Mouse (Mus musculus) hindlimb bud, embryonic 11.5 days (tissue): ENCODE measurements at regions not wholly inside any gene's neighbourhood (a gene's known extent, or its start where the extent isn't known, plus 50 kb on each side); places are given as distances from the start of the nearest gene placed in this dataset.

Experiments
- DNase-seq: peaks from one replicate; pipeline ENCODE4 v3.0.0-alpha.2; 2012; ENCODE audit warnings: low read depth, low spot score; ENCODE audit errors: extremely low spot score

DNA sequence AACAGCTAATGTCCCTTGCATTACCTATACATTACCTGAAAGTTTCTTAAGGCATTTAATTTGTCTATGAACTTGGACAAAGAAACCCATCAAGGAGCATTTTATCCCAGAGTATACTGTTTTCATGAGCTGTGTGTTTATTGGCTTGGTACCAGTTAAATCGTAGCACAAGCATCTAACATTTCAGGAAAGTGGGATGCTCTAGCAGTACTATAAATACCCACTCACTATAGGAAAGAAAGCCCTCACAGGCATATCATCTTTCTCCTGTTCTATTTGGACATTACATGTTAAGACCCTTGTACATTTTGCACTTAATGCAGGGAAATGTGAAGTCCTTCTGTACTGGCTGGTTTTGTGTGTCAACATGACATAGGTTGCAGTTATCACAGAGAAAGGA lies 163.9 kb downstream of the Ptprc start:
- no peak for DNase-seq

DNA sequence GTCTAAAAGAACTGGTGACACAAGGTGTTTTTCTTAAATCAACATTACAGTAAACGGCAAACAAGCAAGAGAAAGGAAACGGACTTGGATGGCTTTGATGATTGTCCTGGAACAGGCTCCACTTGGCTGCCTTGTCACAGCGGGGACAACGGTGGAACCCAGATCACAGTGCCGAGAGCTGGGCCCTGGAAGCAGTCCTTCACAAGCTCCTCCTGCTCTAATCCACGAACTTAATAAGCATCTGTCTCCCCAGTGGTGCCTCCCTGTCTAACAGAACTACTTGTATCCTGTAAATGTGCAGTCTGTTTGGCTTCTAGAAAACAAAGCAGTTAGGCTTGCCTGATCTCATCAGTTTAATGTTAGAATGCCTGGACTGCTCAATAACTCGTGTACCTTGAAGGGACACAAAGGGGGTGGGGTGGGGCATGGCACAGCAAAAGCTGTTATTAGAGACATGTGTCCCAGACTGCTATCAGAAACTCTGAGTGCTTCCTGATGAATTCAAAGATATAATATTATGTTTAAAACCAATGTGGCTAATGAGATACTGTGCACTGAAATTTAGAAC lies 164.5 kb downstream of the Ptprc start:
- no peak for DNase-seq

DNA sequence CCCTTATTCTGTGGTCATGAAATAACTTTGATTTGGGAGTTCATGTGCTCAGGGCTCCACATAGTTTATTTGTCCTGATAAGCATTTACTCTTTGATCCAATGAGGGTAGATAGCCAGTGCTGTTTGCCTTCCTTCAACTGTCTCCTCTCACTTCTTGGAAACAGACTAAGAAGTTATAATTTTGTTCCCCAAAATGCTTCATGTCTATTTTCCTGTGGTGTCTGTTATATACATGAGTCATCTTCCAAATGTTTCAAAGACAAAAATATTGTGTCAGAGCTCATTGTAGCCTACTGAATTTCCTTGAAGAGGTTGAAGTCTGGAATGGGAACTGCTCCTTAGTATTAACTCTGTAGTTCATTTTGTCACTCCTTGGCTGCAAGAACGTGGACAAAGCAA lies 168.7 kb downstream of the Ptprc start:
- DNase-seq, result no peak

DNA sequence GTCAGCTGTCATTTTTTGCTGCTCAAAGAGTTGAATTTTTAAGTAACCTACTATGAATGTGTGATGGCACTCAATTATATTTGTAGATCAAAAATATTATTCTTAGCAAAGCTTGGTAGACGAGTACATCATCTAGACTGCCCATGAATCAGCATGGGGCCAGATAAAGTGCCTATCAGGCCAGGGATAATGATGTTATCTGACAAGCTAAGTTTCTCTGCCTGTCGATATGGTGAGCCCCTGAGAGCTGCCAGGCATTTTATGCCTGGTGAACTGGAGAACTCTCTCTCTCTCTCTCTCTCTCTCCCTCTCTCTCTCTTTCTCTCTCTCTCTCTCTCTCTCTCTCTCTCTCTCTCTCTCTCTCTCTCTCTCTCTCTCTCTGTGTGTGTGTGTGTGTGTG lies 171.2 kb downstream of the Ptprc start:
- no peak for DNase-seq

DNA sequence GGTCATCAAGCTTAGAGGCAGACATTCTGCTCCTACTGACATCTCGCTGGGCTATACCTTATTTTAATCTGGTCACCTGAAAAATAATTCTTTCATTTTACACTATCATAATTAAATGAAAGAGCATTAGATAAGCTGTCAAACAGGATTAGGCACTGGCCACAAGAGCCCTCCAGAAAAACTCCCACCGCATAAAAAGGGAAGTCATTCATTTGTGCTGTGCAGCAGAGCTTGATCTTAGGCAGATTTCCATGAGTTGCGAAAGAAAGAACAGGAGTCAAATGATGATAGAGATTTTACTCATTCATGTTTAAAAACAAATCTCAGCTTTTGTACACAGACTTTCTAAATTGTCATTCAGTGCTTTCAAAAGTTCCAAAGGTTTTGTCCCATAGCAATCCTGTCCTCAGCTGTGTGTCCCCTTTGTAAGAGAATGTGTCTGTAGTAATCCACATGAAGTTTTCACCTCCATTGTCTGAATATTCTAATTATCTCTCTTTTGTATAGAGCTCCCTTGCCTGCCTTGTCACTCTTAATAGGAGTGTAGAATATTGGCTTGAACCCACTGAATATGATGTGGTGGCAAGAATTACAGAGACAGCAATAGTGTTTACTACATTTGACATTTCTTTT lies 176.1 kb downstream of the Ptprc start:
- DNase-seq, result no peak

DNA sequence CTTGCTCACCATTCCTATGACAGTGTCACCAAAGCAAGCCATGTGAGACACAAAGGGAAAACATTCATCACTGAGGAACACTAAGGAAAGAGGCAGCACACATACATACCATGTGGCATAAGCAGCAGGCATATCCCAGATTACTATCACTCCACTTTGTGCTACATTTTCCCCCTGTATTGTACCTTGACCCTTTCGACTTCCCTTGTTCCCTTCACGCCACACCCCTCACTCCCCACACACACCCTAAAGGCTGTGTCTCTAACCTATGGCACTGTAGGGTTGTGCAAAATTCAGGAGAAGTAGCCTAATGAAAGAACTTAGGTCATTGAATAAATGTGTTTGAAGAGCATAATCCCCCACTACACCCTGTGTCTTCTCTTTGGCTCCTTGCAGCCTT lies 179.5 kb downstream of the Ptprc start:
- no peak for DNase-seq

DNA sequence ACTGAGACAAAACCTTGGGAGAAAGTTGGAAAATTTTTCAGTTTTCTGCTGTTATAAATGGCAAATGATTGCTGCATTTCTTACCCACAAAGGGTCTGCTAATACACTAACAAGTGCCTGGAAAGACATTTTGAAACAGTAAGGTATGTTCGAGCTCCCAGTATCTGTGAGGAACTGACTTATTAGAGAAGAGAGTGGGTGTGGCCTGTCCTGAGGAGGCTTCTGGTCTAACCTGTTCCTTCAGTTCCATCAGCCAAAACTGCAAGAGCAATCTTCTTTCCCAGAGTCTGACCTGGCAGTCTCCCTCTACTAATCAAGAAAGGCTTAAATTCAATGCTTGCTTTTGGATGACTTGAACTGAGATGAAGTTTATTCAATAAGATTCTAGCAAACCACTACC lies 183.6 kb downstream of the Ptprc start:
- no peak for DNase-seq

DNA sequence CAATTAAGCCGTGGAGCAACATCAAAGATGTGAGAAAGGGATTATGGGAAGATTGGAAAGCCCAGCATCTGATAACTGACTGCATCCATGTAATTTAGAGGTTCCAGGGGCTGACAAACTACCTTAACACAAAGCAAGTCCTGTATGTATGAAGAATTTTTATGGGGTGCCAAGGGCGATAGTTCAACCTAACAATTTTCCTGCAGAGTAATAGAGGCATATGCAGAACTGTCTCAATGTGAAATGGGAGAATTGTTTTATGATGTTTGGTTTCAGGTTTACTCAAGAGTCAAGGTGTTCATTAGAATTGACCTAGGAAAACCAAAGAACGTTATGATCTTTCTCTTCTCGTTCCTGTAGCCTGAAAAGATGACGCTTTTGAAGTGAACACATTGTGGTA lies 184.1 kb downstream of the Ptprc start:
- DNase-seq, result no peak

DNA sequence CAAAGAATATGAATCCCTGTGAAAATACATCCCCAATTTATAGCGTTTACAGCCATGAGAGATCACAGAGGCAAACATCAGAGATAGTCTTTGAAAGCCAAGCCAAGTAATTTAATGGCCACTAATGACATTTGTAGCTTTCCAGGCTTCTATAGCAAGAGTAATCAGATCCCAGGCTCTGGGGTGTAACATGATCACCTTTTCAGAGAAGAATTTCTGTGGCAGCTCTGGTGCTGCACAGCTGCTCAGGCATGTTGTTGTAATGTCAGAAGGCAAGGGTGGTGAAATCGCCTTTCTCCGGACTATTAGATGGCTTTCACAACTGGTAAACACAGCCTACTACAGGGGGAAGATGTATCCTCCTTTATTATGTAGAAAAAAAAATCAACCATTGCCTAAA lies 202.1 kb downstream of the Ptprc start:
- peak; percentile 54 for DNase-seq

DNA sequence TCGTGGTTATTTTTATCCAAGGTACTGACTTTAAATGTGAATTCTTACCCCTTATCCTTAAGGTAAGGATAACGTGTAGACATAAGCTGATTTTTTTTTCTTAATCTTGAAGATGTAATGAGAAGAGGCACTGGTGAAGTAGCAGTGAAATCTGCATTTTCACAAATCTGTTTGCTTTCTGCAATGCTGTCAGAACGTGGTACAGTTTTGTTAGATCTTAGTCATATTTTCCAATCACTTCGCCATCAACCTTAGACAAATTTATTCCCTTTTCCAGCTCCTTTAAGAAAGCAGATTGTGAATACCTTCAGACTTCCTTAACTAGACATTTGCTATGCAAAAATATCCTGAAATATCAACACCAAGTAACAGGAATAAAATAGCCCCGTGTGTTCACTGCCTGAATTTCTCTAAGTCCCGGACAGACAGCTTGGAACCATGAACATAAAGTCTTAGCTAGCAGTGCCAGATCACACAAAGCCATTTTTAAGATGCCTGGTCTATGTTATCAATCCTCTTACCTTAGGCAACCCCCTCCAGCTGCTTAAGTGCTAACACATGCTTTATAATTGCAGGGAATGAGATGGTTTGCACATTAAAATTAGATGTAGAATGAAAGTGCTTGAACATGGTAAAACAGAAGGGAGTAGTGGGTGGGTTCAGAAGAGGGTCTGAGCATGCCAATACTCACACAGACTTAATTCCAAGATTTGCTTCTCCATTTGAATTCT lies 202.7 kb downstream of the Ptprc start:
- peak; percentile 47 for DNase-seq

DNA sequence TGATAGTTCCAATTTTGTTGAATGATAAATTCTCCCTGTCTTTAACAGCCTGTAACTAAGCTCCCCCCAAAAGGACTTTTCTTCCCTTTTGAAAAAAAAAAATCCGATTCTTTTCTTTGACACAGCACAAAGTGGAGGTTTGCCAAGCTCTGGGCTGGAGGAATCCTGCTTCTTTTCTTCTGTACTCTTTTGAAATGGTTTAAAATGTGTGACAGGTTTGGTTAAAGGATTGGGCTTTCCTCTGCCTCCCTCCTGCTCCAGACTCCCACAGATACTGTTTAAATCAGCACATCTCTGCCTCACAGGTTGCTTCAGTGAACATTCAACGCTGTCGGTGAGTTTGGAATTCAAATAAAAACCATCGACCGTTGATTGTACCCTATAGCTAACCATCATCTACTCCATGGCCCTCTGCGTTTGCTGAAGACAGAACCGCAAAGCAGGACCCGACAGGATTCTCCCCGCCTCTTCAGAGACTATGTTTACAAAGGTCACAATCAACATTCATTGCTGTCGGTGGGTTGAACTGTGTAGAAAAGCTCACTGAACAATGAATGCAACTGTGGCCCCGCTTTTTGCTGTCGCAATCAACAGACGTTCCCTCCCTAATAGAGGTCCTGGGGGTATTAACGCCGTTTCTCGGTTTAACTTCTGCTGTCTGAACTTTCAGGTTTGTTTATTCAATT lies 209.2 kb downstream of the Ptprc start:
- no peak for DNase-seq

DNA sequence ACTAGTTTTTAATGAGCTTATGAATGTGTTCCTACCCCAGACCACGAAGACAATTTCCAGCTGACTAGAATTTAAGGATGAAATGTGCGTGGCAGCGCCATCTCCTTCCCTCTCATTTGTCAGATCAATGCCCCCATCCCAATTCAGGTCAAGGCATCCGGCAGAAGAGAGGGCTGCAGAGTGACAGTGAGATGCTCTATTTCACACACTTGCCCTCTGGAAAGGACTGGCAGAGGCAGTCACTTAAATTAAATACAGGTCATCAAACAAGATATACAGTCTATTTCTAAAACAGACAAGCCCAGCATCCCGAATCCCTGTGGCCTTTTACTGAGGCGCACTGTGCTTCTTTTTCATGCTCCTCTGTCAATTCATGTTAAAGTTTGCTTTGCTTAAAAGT lies 211.9 kb downstream of the Ptprc start:
- DNase-seq, result no peak

DNA sequence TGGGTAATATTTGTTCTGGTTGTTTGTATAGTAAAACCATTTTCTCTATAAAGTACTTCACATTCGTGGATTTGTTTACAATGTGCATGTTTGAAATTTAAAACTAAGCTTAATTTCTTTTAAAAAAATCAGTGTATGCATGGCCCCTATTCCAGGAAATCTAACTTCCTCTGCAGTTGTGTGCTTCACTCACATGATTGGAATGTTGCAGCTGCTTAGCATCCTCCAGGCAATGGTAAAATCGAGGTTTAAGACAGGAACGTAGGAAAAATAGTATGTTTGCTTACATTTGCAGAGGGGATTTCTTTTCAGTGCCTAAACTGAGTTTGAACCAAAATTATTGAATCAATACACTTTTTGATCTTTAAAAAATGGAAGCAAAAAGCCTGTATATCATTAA lies 217.5 kb downstream of the Ptprc start:
- no peak for DNase-seq

DNA sequence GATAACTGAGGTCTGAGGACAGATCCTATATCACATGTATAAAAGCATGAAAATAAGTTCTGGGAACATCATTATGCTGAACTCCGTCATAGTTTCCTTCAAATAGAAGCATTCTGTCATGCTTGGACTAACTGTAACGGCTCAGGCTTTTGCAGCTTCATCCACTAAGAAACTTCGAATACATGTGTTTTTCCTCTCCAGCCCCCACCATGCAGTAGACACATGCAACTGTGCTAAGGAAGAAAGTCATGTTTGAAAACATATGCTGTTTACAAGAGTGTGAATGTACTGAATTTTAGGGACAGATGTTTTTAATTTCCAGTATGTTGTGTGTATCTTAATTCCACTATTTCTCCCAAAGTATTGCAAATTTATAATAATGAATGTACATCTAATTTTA lies 219.5 kb downstream of the Ptprc start:
- no peak for DNase-seq

DNA sequence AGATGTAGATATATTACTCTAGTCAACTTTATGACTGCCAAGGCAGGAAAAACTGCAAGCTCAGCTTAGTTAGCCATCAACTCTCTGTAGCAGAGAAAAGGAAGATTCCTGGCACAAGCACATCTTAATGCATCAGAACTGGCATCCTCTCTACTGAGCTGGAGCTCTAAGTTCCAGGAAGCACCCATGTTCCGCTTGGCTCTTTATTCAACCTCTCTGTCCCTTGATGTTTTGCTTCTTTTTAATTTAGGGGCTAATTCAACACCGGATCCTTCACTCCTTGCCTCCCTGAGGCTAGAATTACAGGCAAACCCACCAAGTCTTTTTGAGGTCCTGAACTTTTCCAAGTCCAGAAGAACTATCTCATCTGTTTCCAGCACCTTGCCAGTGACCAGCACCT lies 220.4 kb downstream of the Ptprc start:
- no peak for DNase-seq

DNA sequence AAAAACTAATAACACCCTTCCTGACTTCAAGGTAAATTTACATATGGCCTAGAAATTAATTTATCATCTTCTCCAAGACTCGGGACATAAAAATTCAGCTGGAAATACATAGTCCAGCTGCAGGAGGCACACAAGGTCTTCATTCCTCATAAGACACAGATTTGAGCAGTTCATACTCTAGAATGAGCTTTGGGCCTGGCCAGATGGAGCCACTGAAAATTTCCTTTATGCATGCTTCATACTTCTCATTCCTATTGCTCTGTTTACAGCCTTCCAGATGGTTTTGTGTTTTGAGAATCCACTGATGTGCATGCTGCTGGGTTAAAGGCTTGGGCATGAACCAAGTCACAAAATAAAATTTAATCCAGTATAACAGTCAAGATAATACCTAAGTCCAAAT lies 222.1 kb downstream of the Ptprc start:
- no peak for DNase-seq

DNA sequence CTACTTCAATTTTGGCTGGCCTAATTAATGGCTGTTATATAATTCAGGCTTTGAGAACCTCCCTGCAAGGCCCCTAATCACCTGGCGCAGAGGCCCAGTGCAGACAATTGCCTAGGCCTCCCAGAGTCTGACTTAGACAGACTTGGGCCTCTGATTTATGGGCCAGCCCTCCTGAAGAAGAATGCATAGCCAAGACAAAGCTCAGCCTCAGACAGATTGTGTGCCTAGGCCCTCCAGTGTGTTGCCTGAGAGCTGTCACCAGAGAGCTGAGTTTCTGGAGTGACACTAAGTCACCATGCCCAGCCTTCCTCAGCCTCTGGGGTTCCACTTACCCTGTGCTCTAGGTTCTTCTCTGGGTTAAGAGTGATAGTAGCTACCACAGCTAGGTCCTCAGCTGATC lies 222.7 kb downstream of the Ptprc start:
- DNase-seq, result no peak

DNA sequence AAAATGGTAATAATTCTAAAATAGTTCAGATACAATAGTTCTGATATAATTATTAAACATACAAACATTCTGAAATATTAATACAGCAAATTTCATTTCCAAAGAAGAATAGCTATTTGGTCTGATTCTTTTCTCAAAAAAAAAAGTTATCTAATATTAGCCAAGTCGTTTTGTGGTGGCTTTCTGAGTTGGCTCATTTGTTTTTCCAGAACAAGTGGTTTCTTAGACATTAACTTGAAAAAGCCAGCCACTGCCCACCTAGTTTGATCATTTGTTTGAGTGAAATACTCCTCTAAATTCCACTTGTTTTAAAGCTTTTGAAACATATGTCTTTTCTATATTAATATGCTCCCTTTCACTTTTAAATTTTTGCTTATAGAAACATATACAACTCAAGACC lies 227.6 kb downstream of the Ptprc start:
- DNase-seq, result no peak

DNA sequence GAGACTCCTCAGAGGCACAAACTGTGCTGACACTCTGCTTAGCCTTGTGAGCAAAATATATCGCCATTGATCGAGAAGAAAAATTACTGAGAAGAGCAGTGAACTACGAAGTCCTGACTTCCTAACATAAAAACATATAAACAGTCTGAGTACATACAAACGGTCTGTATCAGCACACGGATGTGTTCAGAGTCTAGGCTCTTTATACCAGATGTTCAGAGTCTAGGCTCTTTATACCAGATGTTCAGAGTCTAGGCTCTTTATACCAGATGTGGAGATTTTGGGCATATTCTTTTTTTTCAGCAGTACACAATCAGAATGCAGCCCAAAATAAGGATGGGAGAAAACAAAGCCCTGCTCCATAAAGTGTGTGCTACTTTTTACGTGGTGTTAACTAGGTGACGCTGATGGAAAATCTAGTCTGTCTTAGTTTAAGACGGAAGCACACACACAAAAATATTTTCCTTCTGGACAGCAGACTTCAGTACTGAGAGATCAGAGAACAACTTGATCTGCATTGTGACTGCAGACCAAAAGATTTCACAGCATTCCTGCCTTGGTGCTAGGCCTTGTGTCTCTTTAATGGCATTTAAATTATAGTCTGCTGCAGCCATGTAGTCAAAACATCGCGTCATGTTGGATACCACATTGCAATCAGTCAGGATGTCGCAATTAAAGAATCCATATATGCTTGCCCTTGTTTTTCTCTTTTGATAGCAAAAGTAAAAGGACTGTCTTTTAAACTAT lies 233.6 kb downstream of the Ptprc start:
- DNase-seq, result no peak

DNA sequence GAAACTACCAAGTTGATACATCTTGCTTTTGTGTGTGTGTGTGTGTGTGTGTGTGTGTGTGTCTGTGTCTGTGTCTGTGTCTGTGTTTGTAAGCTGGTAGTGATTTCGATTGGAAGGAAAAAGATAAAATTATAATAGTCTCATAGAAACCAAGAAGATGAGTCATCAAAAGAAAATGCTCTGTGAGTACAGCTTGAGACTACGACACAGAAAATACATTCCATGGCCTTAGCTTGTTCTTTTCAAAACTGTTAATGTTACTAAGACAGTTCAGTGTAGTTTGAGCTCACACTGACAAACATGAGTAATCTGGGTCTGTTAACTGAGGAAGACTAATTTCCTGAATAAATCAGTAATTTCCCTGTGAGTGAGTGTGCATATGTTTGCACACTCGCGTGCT lies 239.8 kb downstream of the Ptprc start:
- DNase-seq, result no peak

DNA sequence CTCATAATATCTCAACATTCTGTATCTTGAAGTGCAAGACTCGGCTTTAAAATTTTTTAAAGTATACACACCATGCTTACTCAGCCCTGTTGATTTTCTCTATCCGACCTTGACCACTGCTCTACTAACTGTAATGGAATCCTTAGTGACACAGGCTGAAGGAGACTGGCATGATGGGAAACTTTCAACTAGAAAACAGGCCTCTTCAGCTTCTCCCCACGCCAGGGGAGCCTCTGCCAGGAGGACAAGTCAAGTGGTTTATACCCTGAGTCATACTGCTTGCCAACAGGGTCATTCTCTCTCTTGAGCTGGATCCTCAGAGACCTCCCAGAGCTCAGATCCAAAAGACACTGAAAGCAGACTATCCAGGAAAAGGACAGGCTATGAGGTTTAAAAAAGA lies 245.7 kb downstream of the Ptprc start:
- DNase-seq, result no peak
